In genomic region chr11:102651381-102651780, GRCm38 (mm10) we compare ENCODE assay signal across 8 mouse cellular contexts. TPM values are rescaled to one million over a fixed set of nuclear protein-coding genes. Genes with fewer than 3 reads are reported as not detected.
DNase-seq lines count a peak whose midpoint lies in the region; ATAC-seq and TF ChIP-seq lines count a peak whose summit lies in the region.

No protein-coding gene starts in this region.

- peak; percentile 96 for TF ChIP-seq CTCF in intestine, postnatal 0 days (IDR thresholded peaks at IDR 0.05; ENCODE audit: low read depth)

- 2% methylated on average over 9 of the region's 9 CpGs for WGBS in midbrain, embryonic 10.5 days
- WGBS in midbrain, embryonic 15.5 days, result 3% methylated on average over 9 of the region's 9 CpGs
- 5% methylated on average over 9 of the region's 9 CpGs for WGBS in intestine, postnatal 0 days

- no peaks in the 10 kb centered on the region for H3K9me3 ChIP-seq in midbrain, embryonic 10.5 days (replicated peaks)
- H3K9me3 ChIP-seq in midbrain, embryonic 15.5 days, result no peaks in the 10 kb centered on the region
- no peaks in the 10 kb centered on the region for H3K9me3 ChIP-seq in intestine, postnatal 0 days (ENCODE audit: control insufficient read depth)

- no peak overlapping the region for H3K9ac ChIP-seq in midbrain, embryonic 15.5 days
- no peak overlapping the region for H3K9ac ChIP-seq in intestine, postnatal 0 days (ENCODE audit: low read depth, low read length)

- intact Hi-C loops in left cerebral cortex, postnatal 4 days (cut with DNase I), result loop anchor here (2.0 to 10.0 kb wide), 2 partner anchors 79 to 167 kb away; no protein-coding TSS in a partner anchor

- 0 out of 2 replicates have a peak, but pooled peaks cover 6% of the 10 kb centered on the region for H3K4me1 ChIP-seq in midbrain, embryonic 10.5 days
- no peaks in the 10 kb centered on the region for H3K4me1 ChIP-seq in midbrain, embryonic 15.5 days
- no peaks in the 10 kb centered on the region; the same call in 1 of the 2 replicates for H3K4me1 ChIP-seq in intestine, postnatal 0 days (replicated peaks; ENCODE audit: control insufficient read depth, insufficient read depth, low read length)

- no peak overlapping the region for H3K4me3 ChIP-seq in midbrain, embryonic 10.5 days
- H3K4me3 ChIP-seq in midbrain, embryonic 15.5 days, result no peak overlapping the region
- no peak overlapping the region for H3K4me3 ChIP-seq in intestine, postnatal 0 days (ENCODE audit: low read depth, low read length)

- DNase-seq in midbrain, embryonic 10.5 days (ENCODE audit: low spot score), result peak; percentile 76
- peak; percentile 13 for DNase-seq in c-Kit-negative CD71-positive TER-119-positive erythroid progenitor cells, embryonic 14.5 days (ENCODE audit: low read depth, low spot score)
- DNase-seq in forelimb bud, embryonic 11.5 days (ENCODE audit: low read depth, low spot score), result peak; percentile 80
- peak; percentile 78 for DNase-seq in left cerebral cortex, postnatal 4 days
- peak; percentile 56 for DNase-seq in ovary, postnatal 10 days (ENCODE audit: low spot score)
- peak; percentile 40 for DNase-seq in urinary bladder, postnatal 10 days (ENCODE audit: low spot score)

- no peak for ATAC-seq in midbrain, embryonic 15.5 days (replicated peaks)
- no peak for ATAC-seq in intestine, postnatal 0 days

- H3K27ac ChIP-seq in midbrain, embryonic 10.5 days (replicated peaks), result no peak overlapping the region
- H3K27ac ChIP-seq in midbrain, embryonic 15.5 days, result no peak overlapping the region
- no peak overlapping the region for H3K27ac ChIP-seq in intestine, postnatal 0 days (ENCODE audit: low read depth, low read length)

- no peak overlapping the region for H3K4me2 ChIP-seq in midbrain, embryonic 15.5 days
- H3K4me2 ChIP-seq in intestine, postnatal 0 days (replicated peaks; ENCODE audit: low read depth), result no peak overlapping the region

- no peaks in the 10 kb centered on the region for H3K36me3 ChIP-seq in midbrain, embryonic 10.5 days
- no peaks in the 10 kb centered on the region for H3K36me3 ChIP-seq in midbrain, embryonic 15.5 days (replicated peaks)
- H3K36me3 ChIP-seq in intestine, postnatal 0 days (ENCODE audit: control insufficient read depth, insufficient read depth), result no peaks in the 10 kb centered on the region

- H3K27me3 ChIP-seq in midbrain, embryonic 10.5 days (ENCODE audit: low read depth, poor library complexity, severe bottlenecking), result 0 out of 2 replicates have a peak, but pooled peaks cover 7% of the 10 kb centered on the region
- no peaks in the 10 kb centered on the region for H3K27me3 ChIP-seq in midbrain, embryonic 15.5 days (replicated peaks)
- no peaks in the 10 kb centered on the region for H3K27me3 ChIP-seq in intestine, postnatal 0 days (replicated peaks; ENCODE audit: control insufficient read depth, insufficient read depth, low read length)

RNA-seq across cellular contexts. Expression of gene Meioc, which starts 12.1 kb away (rescaled TPM):
- polyA plus RNA-seq in midbrain, embryonic 10.5 days (2016; fragmentation: Nextera tagmentation; extraction: Ambion mirVana), result 0.16 and 0.41 TPM in 2 replicates
- polyA plus RNA-seq in midbrain, embryonic 15.5 days (2015; fragmentation: Nextera tagmentation; extraction: Ambion mirVana), result 0.13 TPM in 1 of 2 replicates, not detected in the other
- 0.09 and 0.14 TPM in 2 replicates for polyA plus RNA-seq in intestine, postnatal 0 days (2015; fragmentation: Nextera tagmentation; extraction: Ambion mirVana)
- total RNA-seq in left cerebral cortex, postnatal 4 days (2021), result not detected

RNA-seq across cellular contexts. Expression of gene Ccdc43, which starts 46.2 kb away (rescaled TPM):
- 59.5 and 63.2 TPM in 2 replicates for polyA plus RNA-seq in midbrain, embryonic 10.5 days (2016; fragmentation: Nextera tagmentation; extraction: Ambion mirVana)
- 36.6 and 37.4 TPM in 2 replicates for polyA plus RNA-seq in midbrain, embryonic 15.5 days (2015; fragmentation: Nextera tagmentation; extraction: Ambion mirVana)
- polyA plus RNA-seq in intestine, postnatal 0 days (2015; fragmentation: Nextera tagmentation; extraction: Ambion mirVana), result 16.2 and 17.1 TPM in 2 replicates
- 10 to 100 TPM; 32.8 to 34.5 TPM for total RNA-seq in left cerebral cortex, postnatal 4 days (2021)

RNA-seq across cellular contexts. Expression of gene Fzd2, which starts 47.2 kb away (rescaled TPM):
- 26.5 and 27.9 TPM in 2 replicates for polyA plus RNA-seq in midbrain, embryonic 10.5 days (2016; fragmentation: Nextera tagmentation; extraction: Ambion mirVana)
- polyA plus RNA-seq in midbrain, embryonic 15.5 days (2015; fragmentation: Nextera tagmentation; extraction: Ambion mirVana), result 7.4 and 9.5 TPM in 2 replicates
- polyA plus RNA-seq in intestine, postnatal 0 days (2015; fragmentation: Nextera tagmentation; extraction: Ambion mirVana), result 6.0 and 6.2 TPM in 2 replicates
- total RNA-seq in left cerebral cortex, postnatal 4 days (2021), result 1 to 10 TPM; 6.8 to 7.4 TPM

Comparison
In these comparisons a context has a peak if more than half of its experiments do, and no peak if none do; other contexts are left out.
1. DNase-seq: peak in every context shown above with its lines; median percentile 80 in forelimb bud, embryonic 11.5 days; 78 in left cerebral cortex, postnatal 4 days; 76 in midbrain, embryonic 10.5 days; 56 in ovary, postnatal 10 days; 40 in urinary bladder, postnatal 10 days; 13 in c-Kit-negative CD71-positive TER-119-positive erythroid progenitor cells, embryonic 14.5 days.